Mouse (Mus musculus) layer of hippocampus, adult 11-12 months (tissue): ENCODE data around the gene Gm13043.
"Not testable (repeated sequence)": the region's sequence is repeated elsewhere in the genome, so short reads cannot be mapped to it uniquely, and the experiment has no call there.

Source experiments
- DNase-seq: peaks from one replicate; pipeline ENCODE4 v3.0.0; 2022; ENCODE audit warnings: low spot score

Gm13043 gene

DNA sequence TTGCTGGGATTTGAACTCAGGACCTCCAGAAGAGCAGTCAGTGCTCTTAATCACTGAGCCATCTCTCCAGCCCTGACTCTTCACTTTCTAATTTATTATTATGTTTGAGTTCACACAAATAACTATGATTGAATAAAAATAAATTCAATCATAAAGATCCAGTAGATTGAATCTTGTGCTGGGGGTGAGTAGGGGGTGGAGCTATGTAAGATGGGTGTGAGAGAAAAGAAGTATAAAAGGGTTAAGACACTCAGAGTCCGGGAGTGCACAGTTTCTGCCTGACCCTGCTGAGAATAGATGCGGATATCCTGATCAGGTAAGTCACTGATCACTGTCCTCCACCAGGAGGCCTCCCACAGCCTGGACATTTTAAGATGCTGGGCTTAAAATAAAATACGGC, at the start of gene Gm13043:
TSS of gene Gm13043 (plus strand) at position 301 of the 400 bp plus-strand sequence.
- no peak for DNase-seq

DNA sequence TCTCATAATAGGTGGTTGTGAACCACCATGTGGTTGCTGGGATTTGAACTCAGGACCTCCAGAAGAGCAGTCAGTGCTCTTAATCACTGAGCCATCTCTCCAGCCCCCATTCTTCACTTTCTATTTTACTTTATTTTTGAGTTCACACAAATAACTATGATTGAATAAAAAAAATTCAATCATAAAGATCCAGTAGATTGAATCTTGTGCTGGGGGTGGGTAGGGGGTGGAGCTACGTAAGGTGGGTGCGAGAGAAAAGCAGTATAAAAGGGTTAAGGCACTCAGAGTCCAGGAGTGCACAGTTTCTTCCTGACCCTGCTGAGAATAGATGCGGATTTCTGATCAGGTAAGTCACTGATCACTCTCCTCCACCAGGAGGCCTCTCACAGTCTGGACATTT, 24.5 kb downstream of the Gm13043 start, which contains the start of gene Gm13040:
TSS of gene Gm13040 (plus strand) at position 301 of the 400 bp plus-strand sequence.
- DNase-seq = not testable (repeated sequence)

DNA sequence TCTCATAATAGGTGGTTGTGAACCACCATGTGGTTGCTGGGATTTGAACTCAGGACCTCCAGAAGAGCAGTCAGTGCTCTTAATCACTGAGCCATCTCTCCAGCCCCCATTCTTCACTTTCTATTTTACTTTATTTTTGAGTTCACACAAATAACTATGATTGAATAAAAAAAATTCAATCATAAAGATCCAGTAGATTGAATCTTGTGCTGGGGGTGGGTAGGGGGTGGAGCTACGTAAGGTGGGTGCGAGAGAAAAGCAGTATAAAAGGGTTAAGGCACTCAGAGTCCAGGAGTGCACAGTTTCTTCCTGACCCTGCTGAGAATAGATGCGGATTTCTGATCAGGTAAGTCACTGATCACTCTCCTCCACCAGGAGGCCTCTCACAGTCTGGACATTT, 40.3 kb downstream of the Gm13043 start, which contains the start of the genes BC080695 and Gm13057:
TSS of gene BC080695 (plus strand) at position 301 of the 400 bp plus-strand sequence.
TSS of gene Gm13057 (plus strand) at position 310 of the 400 bp plus-strand sequence.
- not testable (repeated sequence) for DNase-seq
